In genomic region chr4:155833836-155834235, GRCm38 (mm10) we compare ENCODE assay signal across 7 mouse cellular contexts. TPM values are rescaled to one million over a fixed set of nuclear protein-coding genes. Genes with fewer than 3 reads are reported as not detected.
DNase-seq lines count a peak whose midpoint lies in the region; ATAC-seq lines count a peak whose summit lies in the region.

No protein-coding gene starts in this region.

- peak overlapping the region; percentile 61 for H3K27ac ChIP-seq in hindbrain, embryonic 16.5 days (ENCODE audit: low read depth, low read length)

- no peaks in the 10 kb centered on the region; the same call in 1 of the 2 replicates for H3K36me3 ChIP-seq in hindbrain, embryonic 16.5 days (ENCODE audit: control insufficient read depth, insufficient read depth, low read length)

- H3K27me3 ChIP-seq in hindbrain, embryonic 16.5 days (replicated peaks; ENCODE audit: control insufficient read depth, insufficient read depth, low read length), result no peaks in the 10 kb centered on the region

- no peak overlapping the region; the same call in 1 of the 2 replicates for H3K9ac ChIP-seq in hindbrain, embryonic 16.5 days (ENCODE audit: low read depth, low read length)

- H3K4me1 ChIP-seq in hindbrain, embryonic 16.5 days (ENCODE audit: control insufficient read depth, insufficient read depth, low read depth, low read length), result peaks cover 26% of the 10 kb centered on the region

- H3K4me3 ChIP-seq in hindbrain, embryonic 16.5 days (ENCODE audit: low read length), result no peak overlapping the region

- WGBS in hindbrain, embryonic 16.5 days, result 40% methylated on average over 2 of the region's 2 CpGs

- no peaks in the 10 kb centered on the region for H3K9me3 ChIP-seq in hindbrain, embryonic 16.5 days (ENCODE audit: control insufficient read depth, low read length)

- peak; percentile 92 for DNase-seq in R1 (ENCODE audit: low read depth, low spot score)
- peak; percentile 66 to 78 for DNase-seq in cerebellum, postnatal 25 days
- DNase-seq in frontal cortex, postnatal 36 days (ENCODE audit: low spot score in 2 of 2), result peak; percentile 73 to 81
- peak; percentile 69 to 77 for DNase-seq in left cerebral cortex, adult 18-20 months (ENCODE audit: low spot score in 2 of 2)
- peak; percentile 88 for DNase-seq in lung, postnatal 4 days
- peak; percentile 61 for DNase-seq in retina, postnatal 7 days (ENCODE audit: low read depth, low spot score)

- no peak overlapping the region for H3K4me2 ChIP-seq in hindbrain, embryonic 16.5 days (ENCODE audit: low read length)

- ATAC-seq in hindbrain, embryonic 16.5 days, result no peak

RNA-seq across cellular contexts. Expression of gene Aurkaip1, which starts 2.8 kb away (rescaled TPM):
- 133 and 143 TPM in 2 replicates for polyA plus RNA-seq in hindbrain, embryonic 16.5 days (2015; fragmentation: Nextera tagmentation; extraction: Ambion mirVana)
- 100 to 1,000 TPM; 103 to 110 TPM for total RNA-seq in left cerebral cortex, adult 18-20 months (2021)

RNA-seq across cellular contexts. Expression of gene Mxra8, which starts 5.6 kb away (rescaled TPM):
- polyA plus RNA-seq in hindbrain, embryonic 16.5 days (2015; fragmentation: Nextera tagmentation; extraction: Ambion mirVana), result 35.7 and 36.5 TPM in 2 replicates
- total RNA-seq in left cerebral cortex, adult 18-20 months (2021), result 1 to 10 TPM; 6.2 to 7.3 TPM

RNA-seq across cellular contexts. Expression of gene Dvl1, which starts 13.4 kb away (rescaled TPM):
- 10.2 and 10.7 TPM in 2 replicates for polyA plus RNA-seq in hindbrain, embryonic 16.5 days (2015; fragmentation: Nextera tagmentation; extraction: Ambion mirVana)
- total RNA-seq in left cerebral cortex, adult 18-20 months (2021), result 10 to 100 TPM; 88.0 to 96.3 TPM

RNA-seq across cellular contexts. Expression of gene Ccnl2, which starts 21.5 kb away (rescaled TPM):
- polyA plus RNA-seq in hindbrain, embryonic 16.5 days (2015; fragmentation: Nextera tagmentation; extraction: Ambion mirVana), result 118 and 132 TPM in 2 replicates
- 10 to 100 TPM; 60.1 to 65.5 TPM for total RNA-seq in left cerebral cortex, adult 18-20 months (2021)

RNA-seq across cellular contexts. Expression of gene Tas1r3, which starts 29.3 kb away (rescaled TPM):
- polyA plus RNA-seq in hindbrain, embryonic 16.5 days (2015; fragmentation: Nextera tagmentation; extraction: Ambion mirVana), result 0.29 and 0.40 TPM in 2 replicates
- under 1 TPM; 0.23 TPM for total RNA-seq in left cerebral cortex, adult 18-20 months (2021)
